Mouse (Mus musculus): ENCODE results near the gene Adam19. TPM values are rescaled to one million over a fixed set of nuclear protein-coding genes. Genes with fewer than 3 reads are reported as not detected.

Gene Adam19
- polyA plus RNA-seq, 1 experiment from 2014 or later: 24.7 TPM

- Histone ChIP-seq H3K9ac (no peak overlapping the region), H3K27me3 (replicated peaks) (no peaks in the 10 kb centered on the region), H3K36me3 (no peaks in the 10 kb centered on the region), H3K4me2 (no peak overlapping the region), H3K27ac (replicated peaks) (no peak overlapping the region), H3K4me3 (no peak overlapping the region), H3K9me3 (no peaks in the 10 kb centered on the region), H3K4me1 (peaks cover 8% of the 10 kb centered on the region)
- WGBS: 61% methylated on average over 2 of the region's 2 CpGs
- no peak for ATAC-seq (ENCODE audit: extremely low read depth, insufficient number of reproducible peaks, low FRiP score, low TSS enrichment)
Measured at GRCm38 (mm10) chr11:46188283-46188682, 132.5 kb downstream of the Adam19 start.

DNA sequence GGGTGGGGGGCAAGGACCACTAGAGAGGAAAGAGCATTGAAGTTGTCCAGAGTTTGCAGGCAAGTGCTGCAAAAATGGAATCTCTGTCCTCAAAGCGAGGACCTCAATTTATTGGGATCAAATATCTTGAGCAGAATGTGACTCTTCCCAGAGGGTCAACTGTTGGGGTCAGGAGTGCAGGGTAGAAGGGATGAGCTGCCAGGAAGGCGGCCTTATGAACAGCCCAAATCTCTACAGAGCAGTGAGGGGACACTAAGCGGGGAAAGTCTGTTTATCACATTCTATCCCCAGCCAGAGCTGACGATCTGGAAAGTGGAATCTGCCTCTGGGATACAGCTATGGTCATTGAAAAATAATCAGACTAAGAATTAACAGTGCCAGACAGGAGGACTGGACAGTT, 138.4 kb downstream of the Adam19 start:
- no peak overlapping the region for H3K4me2 ChIP-seq
- WGBS: 56% methylated on average over 4 of the region's 4 CpGs
- no peak for ATAC-seq (ENCODE audit: extremely low read depth, insufficient number of reproducible peaks, low FRiP score, low TSS enrichment)
- H3K9me3 ChIP-seq: no peaks in the 10 kb centered on the region
- no peak overlapping the region for H3K27ac ChIP-seq (replicated peaks)
- peaks cover 23% of the 10 kb centered on the region for H3K4me1 ChIP-seq
- H3K4me3 ChIP-seq: no peak overlapping the region
- H3K9ac ChIP-seq: no peak overlapping the region
- H3K27me3 ChIP-seq (replicated peaks): no peaks in the 10 kb centered on the region
- 0 out of 2 replicates have a peak, but pooled peaks cover 5% of the 10 kb centered on the region for H3K36me3 ChIP-seq

Small RNA genes within 50 kb of the gene (microRNA-seq; reads per million reads assigned to microRNA genes)
- gene Mir7239 (not detected), gene Mir8100 (not detected)

Other genes with a start within 250 kb of the Adam19 start
- 50.6 and 52.6 TPM in 2 replicates for gene Clint1, start 203.9 kb upstream of the Adam19 start, polyA plus RNA-seq (2015; fragmentation: Nextera tagmentation; extraction: Ambion mirVana)
- 6.9 and 7.3 TPM in 2 replicates for gene Lsm11, start 111.1 kb upstream of the Adam19 start, polyA plus RNA-seq (2015; fragmentation: Nextera tagmentation; extraction: Ambion mirVana)
- gene Thg1l, start 100.5 kb upstream of the Adam19 start, polyA plus RNA-seq (2015; fragmentation: Nextera tagmentation; extraction: Ambion mirVana): 8.2 and 9.3 TPM in 2 replicates
- 0.09 and 0.14 TPM in 2 replicates for gene Sox30, start 75.7 kb upstream of the Adam19 start, polyA plus RNA-seq (2015; fragmentation: Nextera tagmentation; extraction: Ambion mirVana)
- 4.8 and 5.3 TPM in 2 replicates for gene Gm12166, start 3.7 kb upstream of the Adam19 start, polyA plus RNA-seq (2015; fragmentation: Nextera tagmentation; extraction: Ambion mirVana)
- gene Nipal4, start 110.5 kb downstream of the Adam19 start, polyA plus RNA-seq (2015; fragmentation: Nextera tagmentation; extraction: Ambion mirVana): 13.0 TPM in 2 replicates
- 0.06 and 0.09 TPM in 2 replicates for gene Fndc9, start 179.5 kb downstream of the Adam19 start, polyA plus RNA-seq (2015; fragmentation: Nextera tagmentation; extraction: Ambion mirVana)